Mouse (Mus musculus): ENCODE data around the gene Plagl2. TPM values are rescaled to one million over a fixed set of nuclear protein-coding genes. Genes with fewer than 3 reads are reported as not detected.

Plagl2 gene
- polyA plus RNA-seq, 1 experiment from 2014 or later, result 8.2 TPM

- H3K36me3 ChIP-seq (ENCODE audit: insufficient read depth, low read length), result peaks cover 4% of the 10 kb centered on the region; the same call in 1 of the 2 replicates
- DNase-seq (ENCODE audit: low spot score) (peak; percentile 68), ATAC-seq (replicated peaks; ENCODE audit: low FRiP score, low read depth) (no peak)
- H3K27ac ChIP-seq, result peak overlapping the region; percentile 95
- peaks cover 15% of the 10 kb centered on the region; the same call in 1 of the 2 replicates for H3K4me1 ChIP-seq (replicated peaks; ENCODE audit: insufficient read depth, low read length)
- peak overlapping the region; percentile 99 for H3K4me3 ChIP-seq (replicated peaks; ENCODE audit: low read depth, low read length)
- peak overlapping the region; percentile 99 for H3K9ac ChIP-seq (ENCODE audit: low read depth, low read length)
- no peaks in the 10 kb centered on the region for H3K9me3 ChIP-seq (replicated peaks; ENCODE audit: low read length)
- TF ChIP-seq CTCF (IDR thresholded peaks at IDR 0.05; ENCODE audit: low read depth), result no peak
- peak overlapping the region; percentile 90 for H3K4me2 ChIP-seq (ENCODE audit: low read length)
- no peaks in the 10 kb centered on the region for H3K27me3 ChIP-seq (ENCODE audit: insufficient read depth, low read length)
- WGBS, result 4% methylated on average over 20 of the region's 22 CpGs
These were observed 1.3 kb downstream of the Plagl2 start for GRCm38 (mm10) chr2:153239860-153240480.

- Histone ChIP-seq H3K9ac (ENCODE audit: low read depth, low read length) (peak overlapping the region; percentile 99; the same call in 1 of the 2 replicates), H3K36me3 (ENCODE audit: insufficient read depth, low read length) (peaks cover 4% of the 10 kb centered on the region; the same call in 1 of the 2 replicates), H3K4me2 (ENCODE audit: low read length) (peak overlapping the region; percentile 90), H3K4me1 (replicated peaks; ENCODE audit: insufficient read depth, low read length) (peaks cover 15% of the 10 kb centered on the region; the same call in 1 of the 2 replicates), H3K27me3 (ENCODE audit: insufficient read depth, low read length) (no peaks in the 10 kb centered on the region), H3K9me3 (replicated peaks; ENCODE audit: low read length) (no peaks in the 10 kb centered on the region), H3K27ac (peak overlapping the region; percentile 95), H3K4me3 (replicated peaks; ENCODE audit: low read depth, low read length) (peak overlapping the region; percentile 99)
- no peak for ATAC-seq (replicated peaks; ENCODE audit: low FRiP score, low read depth)
- WGBS, result 59% methylated on average over 7 of the region's 7 CpGs
- DNase-seq (ENCODE audit: low spot score), result no peak
- no peak for TF ChIP-seq CTCF (IDR thresholded peaks at IDR 0.05; ENCODE audit: low read depth)
These were observed 2.0 kb downstream of the Plagl2 start for GRCm38 (mm10) chr2:153239021-153239859.

DNA sequence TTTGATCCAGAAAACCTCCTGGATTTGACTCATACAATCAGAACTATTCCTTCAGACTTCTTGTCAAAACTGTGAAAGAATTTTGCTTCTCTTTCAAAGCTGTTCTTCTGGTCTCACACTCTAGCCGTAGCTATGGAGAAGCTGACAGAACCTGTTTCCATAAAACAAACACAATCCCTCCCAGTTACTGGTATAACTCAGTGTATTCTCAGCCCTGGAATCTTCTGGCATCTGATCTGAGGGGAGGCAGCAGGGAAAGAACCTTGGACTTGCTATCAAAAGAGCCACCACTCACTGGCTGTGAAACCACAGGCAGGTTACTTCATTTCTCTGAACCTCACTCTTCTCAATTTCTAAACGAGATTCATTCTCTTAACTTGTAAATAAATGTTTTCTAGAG is 2.8 kb downstream of the Plagl2 start:
- DNase-seq (ENCODE audit: low spot score) (no peak), ATAC-seq (replicated peaks; ENCODE audit: low FRiP score, low read depth) (no peak)
- H3K4me3 ChIP-seq (replicated peaks; ENCODE audit: low read depth, low read length), result no peak overlapping the region
- no peak for TF ChIP-seq CTCF (IDR thresholded peaks at IDR 0.05; ENCODE audit: low read depth)
- H3K9ac ChIP-seq (ENCODE audit: low read depth, low read length), result no peak overlapping the region
- peaks cover 15% of the 10 kb centered on the region; the same call in 1 of the 2 replicates for H3K4me1 ChIP-seq (replicated peaks; ENCODE audit: insufficient read depth, low read length)
- H3K4me2 ChIP-seq (ENCODE audit: low read length), result no peak overlapping the region; the same call in 1 of the 2 replicates
- no peaks in the 10 kb centered on the region for H3K27me3 ChIP-seq (ENCODE audit: insufficient read depth, low read length)
- WGBS, result 59% methylated on average over 2 of the region's 2 CpGs
- H3K36me3 ChIP-seq (ENCODE audit: insufficient read depth, low read length), result peaks cover 8% of the 10 kb centered on the region; the same call in 1 of the 2 replicates
- 0 out of 2 replicates have a peak overlapping the region, but pooled peaks have one; percentile 1 for H3K27ac ChIP-seq
- no peaks in the 10 kb centered on the region for H3K9me3 ChIP-seq (replicated peaks; ENCODE audit: low read length)

- Histone ChIP-seq H3K27me3 (ENCODE audit: insufficient read depth, low read length) (no peaks in the 10 kb centered on the region), H3K36me3 (ENCODE audit: insufficient read depth, low read length) (peaks cover 9% of the 10 kb centered on the region; the same call in 1 of the 2 replicates), H3K27ac (0 out of 2 replicates have a peak overlapping the region, but pooled peaks have one; percentile 1), H3K9ac (ENCODE audit: low read depth, low read length) (no peak overlapping the region), H3K4me3 (replicated peaks; ENCODE audit: low read depth, low read length) (no peak overlapping the region), H3K4me2 (ENCODE audit: low read length) (no peak overlapping the region), H3K4me1 (replicated peaks; ENCODE audit: insufficient read depth, low read length) (peaks cover 15% of the 10 kb centered on the region; the same call in 1 of the 2 replicates), H3K9me3 (replicated peaks; ENCODE audit: low read length) (no peaks in the 10 kb centered on the region)
- no peak for DNase-seq (ENCODE audit: low spot score)
- ATAC-seq (replicated peaks; ENCODE audit: low FRiP score, low read depth), result no peak
- WGBS, result 50% methylated on average over 4 of the region's 4 CpGs
- no peak for TF ChIP-seq CTCF (IDR thresholded peaks at IDR 0.05; ENCODE audit: low read depth)
These were observed 3.3 kb downstream of the Plagl2 start for GRCm38 (mm10) chr2:153237891-153238290.

GRCm38 (mm10) chr2:153237193-153237592 is 4.0 kb downstream of the Plagl2 start:
- Histone ChIP-seq H3K36me3 (ENCODE audit: insufficient read depth, low read length) (peaks cover 13% of the 10 kb centered on the region), H3K27ac (no peak overlapping the region), H3K9ac (ENCODE audit: low read depth, low read length) (no peak overlapping the region), H3K9me3 (replicated peaks; ENCODE audit: low read length) (no peaks in the 10 kb centered on the region), H3K4me2 (ENCODE audit: low read length) (no peak overlapping the region), H3K4me3 (replicated peaks; ENCODE audit: low read depth, low read length) (no peak overlapping the region), H3K4me1 (replicated peaks; ENCODE audit: insufficient read depth, low read length) (peaks cover 13% of the 10 kb centered on the region; the same call in 1 of the 2 replicates), H3K27me3 (ENCODE audit: insufficient read depth, low read length) (no peaks in the 10 kb centered on the region)
- DNase-seq (ENCODE audit: low spot score), result no peak
- no peak for ATAC-seq (replicated peaks; ENCODE audit: low FRiP score, low read depth)
- no peak for TF ChIP-seq CTCF (IDR thresholded peaks at IDR 0.05; ENCODE audit: low read depth)
- WGBS, result 50% methylated on average over 4 of the region's 4 CpGs

- DNase-seq (ENCODE audit: low spot score) (no peak), ATAC-seq (replicated peaks; ENCODE audit: low FRiP score, low read depth) (no peak)
These were observed 12.7 kb downstream of the Plagl2 start for GRCm38 (mm10) chr2:153228523-153228922.

More at GRCm38 (mm10) chr2:153228523-153228922, 12.7 kb downstream of the Plagl2 start:
- TF ChIP-seq CTCF (IDR thresholded peaks at IDR 0.05; ENCODE audit: low read depth), result no peak
- Histone ChIP-seq H3K9me3 (replicated peaks; ENCODE audit: low read length) (no peaks in the 10 kb centered on the region), H3K36me3 (ENCODE audit: insufficient read depth, low read length) (peaks cover 45% of the 10 kb centered on the region), H3K27ac (no peak overlapping the region), H3K27me3 (ENCODE audit: insufficient read depth, low read length) (no peaks in the 10 kb centered on the region), H3K4me2 (ENCODE audit: low read length) (no peak overlapping the region), H3K4me3 (replicated peaks; ENCODE audit: low read depth, low read length) (no peak overlapping the region), H3K4me1 (replicated peaks; ENCODE audit: insufficient read depth, low read length) (peaks cover 12% of the 10 kb centered on the region; the same call in 1 of the 2 replicates), H3K9ac (ENCODE audit: low read depth, low read length) (no peak overlapping the region)
- WGBS, result 73% methylated on average over 5 of the region's 5 CpGs
